13 mouse cellular contexts compared by ENCODE assay signal in genomic region chr7:98876119-98876518, GRCm38 (mm10). TPM values are rescaled to one million over a fixed set of nuclear protein-coding genes. Genes with fewer than 3 reads are reported as not detected.
DNase-seq lines count a peak whose midpoint lies in the region; ATAC-seq and TF ChIP-seq lines count a peak whose summit lies in the region.
"Had no signal": no experiment of that assay in that cellular context is flagged by ENCODE, and none has a peak within 500 bp of the region (broad histone marks: within the 10 kb centered on the region; RNA-seq: fewer than 3 reads in every experiment).

No protein-coding gene starts in this region.

- WGBS in forebrain, embryonic 13.5 days: 31% methylated on average over 13 of the region's 13 CpGs
- 27% methylated on average over 13 of the region's 13 CpGs for WGBS in forebrain, embryonic 15.5 days
- WGBS in limb, embryonic 15.5 days: 22% methylated on average over 13 of the region's 13 CpGs

- H3K27me3 ChIP-seq in forebrain, embryonic 13.5 days: peaks cover 5% of the 10 kb centered on the region; the same call in 1 of the 2 replicates
- no peaks in the 10 kb centered on the region for H3K27me3 ChIP-seq in forebrain, embryonic 15.5 days
- peaks cover 4% of the 10 kb centered on the region for H3K27me3 ChIP-seq in limb, embryonic 15.5 days

- DNase-seq in layer of hippocampus, adult 2 months (ENCODE audit: low spot score in 2 of 2): no peak
- DNase-seq in layer of hippocampus, adult 9-10 months (ENCODE audit: low spot score): no peak
- DNase-seq in ZHBTc4 (ENCODE audit: low read depth, low spot score): peak; percentile 73
- DNase-seq in spleen, postnatal 14 days (ENCODE audit: low spot score in 2 of 2): no peak
- DNase-seq in left cerebral cortex, adult 9 months (ENCODE audit: low spot score in 2 of 2): no peak
- DNase-seq: cerebellum, adult 9-10 months; gastrocnemius, postnatal 10 days; lung, embryonic 14.5 days; thymus, adult 18-20 months had no signal

- peak overlapping the region; percentile 25; the same call in 1 of the 2 replicates for H3K4me2 ChIP-seq in forebrain, embryonic 13.5 days
- no peak overlapping the region for H3K4me2 ChIP-seq in forebrain, embryonic 15.5 days (replicated peaks)
- H3K4me2 ChIP-seq in limb, embryonic 15.5 days: 0 out of 2 replicates have a peak overlapping the region, but pooled peaks have one; percentile 4
- H3K4me2 ChIP-seq: lung, embryonic 14.5 days had no signal

- no peak overlapping the region for H3K4me3 ChIP-seq in forebrain, embryonic 13.5 days
- no peak overlapping the region for H3K4me3 ChIP-seq in forebrain, embryonic 15.5 days
- H3K4me3 ChIP-seq in layer of hippocampus, adult 2 months: peak overlapping the region; percentile 2; the same call in 1 of the 2 replicates
- no peak overlapping the region for H3K4me3 ChIP-seq in limb, embryonic 15.5 days

- no peaks in the 10 kb centered on the region for H3K36me3 ChIP-seq in forebrain, embryonic 13.5 days (ENCODE audit: poor library complexity, severe bottlenecking)
- no peaks in the 10 kb centered on the region for H3K36me3 ChIP-seq in forebrain, embryonic 15.5 days
- no peaks in the 10 kb centered on the region for H3K36me3 ChIP-seq in limb, embryonic 15.5 days

- H3K9me3 ChIP-seq in forebrain, embryonic 13.5 days (replicated peaks): no peaks in the 10 kb centered on the region
- no peaks in the 10 kb centered on the region for H3K9me3 ChIP-seq in forebrain, embryonic 15.5 days
- no peaks in the 10 kb centered on the region for H3K9me3 ChIP-seq in limb, embryonic 15.5 days

- H3K4me1 ChIP-seq in forebrain, embryonic 13.5 days: peaks cover 24% of the 10 kb centered on the region
- peaks cover 24% of the 10 kb centered on the region for H3K4me1 ChIP-seq in forebrain, embryonic 15.5 days
- H3K4me1 ChIP-seq in limb, embryonic 15.5 days: peaks cover 47% of the 10 kb centered on the region

- ATAC-seq in forebrain, embryonic 13.5 days: no peak
- ATAC-seq in forebrain, embryonic 15.5 days (replicated peaks): no peak
- ATAC-seq in limb, embryonic 15.5 days (ENCODE audit: insufficient number of reproducible peaks, low FRiP score, low TSS enrichment, low read depth): no peak
- ATAC-seq: intestine, embryonic 16.5 days had no signal

- TF ChIP-seq CTCF in layer of hippocampus, adult 2 months (conservative IDR thresholded peaks at IDR 0.05): no peak

- no peak overlapping the region for H3K9ac ChIP-seq in forebrain, embryonic 13.5 days
- H3K9ac ChIP-seq in forebrain, embryonic 15.5 days (replicated peaks): no peak overlapping the region
- H3K9ac ChIP-seq in limb, embryonic 15.5 days: no peak overlapping the region
- H3K9ac ChIP-seq: lung, embryonic 14.5 days had no signal

- H3K27ac ChIP-seq in forebrain, embryonic 13.5 days: no peak overlapping the region
- no peak overlapping the region for H3K27ac ChIP-seq in forebrain, embryonic 15.5 days (replicated peaks)
- no peak overlapping the region for H3K27ac ChIP-seq in layer of hippocampus, adult 2 months
- peak overlapping the region; percentile 54; the same call in 1 of the 2 replicates for H3K27ac ChIP-seq in limb, embryonic 15.5 days

RNA-seq across cellular contexts. Expression of gene Wnt11, which starts 41.2 kb away (rescaled TPM):
- 0.19 and 0.23 TPM in 2 replicates for polyA plus RNA-seq in forebrain, embryonic 13.5 days (2015; fragmentation: Nextera tagmentation; extraction: Ambion mirVana)
- 0.43 and 0.53 TPM in 2 replicates for polyA plus RNA-seq in forebrain, embryonic 15.5 days (2015; fragmentation: Nextera tagmentation; extraction: Ambion mirVana)
- 1 to 10 TPM; 2.0 to 2.5 TPM for total RNA-seq in layer of hippocampus, adult 2 months (2021)
- polyA plus RNA-seq in limb, embryonic 15.5 days (2015; fragmentation: Nextera tagmentation; extraction: Ambion mirVana): 23.2 and 29.1 TPM in 2 replicates

Comparison
In these comparisons a context has a peak if more than half of its experiments do, and no peak if none do; other contexts are left out.
1. RNA of gene Wnt11, which starts 41.2 kb away (polyA plus RNA-seq): 23.2 to 29.1 TPM in limb, embryonic 15.5 days; 0.43 to 0.53 TPM in forebrain, embryonic 15.5 days and 0.19 to 0.23 TPM in forebrain, embryonic 13.5 days; every median in the first group is over 10 times any median in the second.